Mouse (Mus musculus): ENCODE results near the gene Aipl1. TPM values are rescaled to one million over a fixed set of nuclear protein-coding genes. Genes with fewer than 3 reads are reported as not detected.
A peak's percentile ranks its signal among the peaks of the same experiment; 100 is the strongest.

Aipl1 gene
- polyA plus RNA-seq, 1 experiment from 2014 or later = 0.29 TPM

- DNase-seq (no peak), ATAC-seq (ENCODE audit: low FRiP score, low TSS enrichment) (no peak)
- Histone ChIP-seq H3K27ac (replicated peaks; ENCODE audit: low read depth, low read length) (no peak overlapping the region), H3K27me3 (ENCODE audit: control insufficient read depth, insufficient read depth, low read length) (no peaks in the 10 kb centered on the region), H3K9me3 (ENCODE audit: control insufficient read depth, low read length) (no peaks in the 10 kb centered on the region), H3K4me2 (ENCODE audit: low read length) (peak overlapping the region; percentile 94), H3K36me3 (ENCODE audit: control insufficient read depth, insufficient read depth, low read length) (no peaks in the 10 kb centered on the region), H3K4me3 (replicated peaks; ENCODE audit: low read depth, low read length) (peak overlapping the region; percentile 73), H3K9ac (replicated peaks; ENCODE audit: low read length) (peak overlapping the region; percentile 48), H3K4me1 (ENCODE audit: control insufficient read depth, insufficient read depth, low read length) (peaks cover 44% of the 10 kb centered on the region)
- WGBS = under 1% methylated on average over 14 of the region's 14 CpGs
Observed at GRCm38 (mm10) chr11:72042631-72043030, 5.3 kb upstream of the Aipl1 start.

- peak within 1 kb of the TSS; percentile 73 for H3K4me3 ChIP-seq (replicated peaks; ENCODE audit: low read depth, low read length)
- H3K9ac ChIP-seq (replicated peaks; ENCODE audit: low read length) = peak within 1 kb of the TSS; percentile 59
- H3K27me3 ChIP-seq (ENCODE audit: control insufficient read depth, insufficient read depth, low read length) = no peaks in the 10 kb centered on the region
- H3K9me3 ChIP-seq (ENCODE audit: control insufficient read depth, low read length) = no peaks in the 10 kb centered on the region
- no peaks in the 10 kb centered on the region for H3K36me3 ChIP-seq (ENCODE audit: control insufficient read depth, insufficient read depth, low read length)
- under 1% methylated on average over 52 of the region's 52 CpGs for WGBS
- ATAC-seq (ENCODE audit: low FRiP score, low TSS enrichment) (peak; percentile 92), DNase-seq (peak; percentile 95)
- H3K4me2 ChIP-seq (ENCODE audit: low read length) = peak within 1 kb of the TSS; percentile 94
- H3K27ac ChIP-seq (replicated peaks; ENCODE audit: low read depth, low read length) = peak within 1 kb of the TSS; percentile 62; the same call in 1 of the 2 replicates
- peaks cover 44% of the 10 kb centered on the region for H3K4me1 ChIP-seq (ENCODE audit: control insufficient read depth, insufficient read depth, low read length)
Observed at GRCm38 (mm10) chr11:72041768-72042607, 4.7 kb upstream of the Aipl1 start, which contains the start of gene Pimreg. TSS of gene Pimreg (plus strand) at chr11:72042032.

GRCm38 (mm10) chr11:72041290-72041767 is 4.0 kb upstream of the Aipl1 start:
- H3K9ac ChIP-seq (replicated peaks; ENCODE audit: low read length) = peak overlapping the region; percentile 59
- H3K4me2 ChIP-seq (ENCODE audit: low read length) = peak overlapping the region; percentile 94
- peak overlapping the region; percentile 73 for H3K4me3 ChIP-seq (replicated peaks; ENCODE audit: low read depth, low read length)
- H3K9me3 ChIP-seq (ENCODE audit: control insufficient read depth, low read length) = no peaks in the 10 kb centered on the region
- H3K4me1 ChIP-seq (ENCODE audit: control insufficient read depth, insufficient read depth, low read length) = peaks cover 44% of the 10 kb centered on the region
- no peaks in the 10 kb centered on the region for H3K27me3 ChIP-seq (ENCODE audit: control insufficient read depth, insufficient read depth, low read length)
- 0 out of 2 replicates have a peak overlapping the region, but pooled peaks have one; percentile 62 for H3K27ac ChIP-seq (replicated peaks; ENCODE audit: low read depth, low read length)
- ATAC-seq (ENCODE audit: low FRiP score, low TSS enrichment) (no peak), DNase-seq (no peak)
- H3K36me3 ChIP-seq (ENCODE audit: control insufficient read depth, insufficient read depth, low read length) = no peaks in the 10 kb centered on the region
- 14% methylated on average over 6 of the region's 6 CpGs for whole genome bisulfite sequencing

GRCm38 (mm10) chr11:72039599-72040386 is 2.5 kb upstream of the Aipl1 start:
- peak overlapping the region; percentile 38 for H3K4me2 ChIP-seq (ENCODE audit: low read length)
- WGBS = 14% methylated on average over 16 of the region's 16 CpGs
- ATAC-seq (ENCODE audit: low FRiP score, low TSS enrichment) = no peak

GRCm38 (mm10) chr11:72037996-72038395 is 687 bp upstream of the Aipl1 start:
- H3K27me3 ChIP-seq (ENCODE audit: control insufficient read depth, insufficient read depth, low read length) = no peaks in the 10 kb centered on the region
- H3K9ac ChIP-seq (replicated peaks; ENCODE audit: low read length) = 0 out of 2 replicates have a peak overlapping the region, but pooled peaks have one; percentile 3
- H3K27ac ChIP-seq (replicated peaks; ENCODE audit: low read depth, low read length) = no peak overlapping the region
- no peak for ATAC-seq (ENCODE audit: low FRiP score, low TSS enrichment)
- H3K4me1 ChIP-seq (ENCODE audit: control insufficient read depth, insufficient read depth, low read length) = peaks cover 30% of the 10 kb centered on the region
- no peak overlapping the region for H3K4me2 ChIP-seq (ENCODE audit: low read length)
- WGBS = 0% methylated on average over 4 of the region's 4 CpGs
- DNase-seq = peak; percentile 96
- H3K4me3 ChIP-seq (replicated peaks; ENCODE audit: low read depth, low read length) = no peak overlapping the region
- no peaks in the 10 kb centered on the region for H3K9me3 ChIP-seq (ENCODE audit: control insufficient read depth, low read length)
- H3K36me3 ChIP-seq (ENCODE audit: control insufficient read depth, insufficient read depth, low read length) = no peaks in the 10 kb centered on the region

More at GRCm38 (mm10) chr11:72039599-72040386, 2.5 kb upstream of the Aipl1 start:
- Histone ChIP-seq H3K27me3 (ENCODE audit: control insufficient read depth, insufficient read depth, low read length) (no peaks in the 10 kb centered on the region), H3K9ac (replicated peaks; ENCODE audit: low read length) (peak overlapping the region; percentile 40), H3K4me1 (ENCODE audit: control insufficient read depth, insufficient read depth, low read length) (peaks cover 44% of the 10 kb centered on the region), H3K36me3 (ENCODE audit: control insufficient read depth, insufficient read depth, low read length) (no peaks in the 10 kb centered on the region), H3K4me3 (replicated peaks; ENCODE audit: low read depth, low read length) (no peak overlapping the region), H3K27ac (replicated peaks; ENCODE audit: low read depth, low read length) (peak overlapping the region; percentile 60), H3K9me3 (ENCODE audit: control insufficient read depth, low read length) (no peaks in the 10 kb centered on the region)
- DNase-seq = peak; percentile 78

GRCm38 (mm10) chr11:72032589-72032988 is 4.7 kb downstream of the Aipl1 start:
- Histone ChIP-seq H3K36me3 (ENCODE audit: control insufficient read depth, insufficient read depth, low read length) (no peaks in the 10 kb centered on the region), H3K27ac (replicated peaks; ENCODE audit: low read depth, low read length) (no peak overlapping the region), H3K4me2 (ENCODE audit: low read length) (no peak overlapping the region), H3K9me3 (ENCODE audit: control insufficient read depth, low read length) (no peaks in the 10 kb centered on the region), H3K4me3 (replicated peaks; ENCODE audit: low read depth, low read length) (no peak overlapping the region), H3K4me1 (ENCODE audit: control insufficient read depth, insufficient read depth, low read length) (no peaks in the 10 kb centered on the region), H3K27me3 (ENCODE audit: control insufficient read depth, insufficient read depth, low read length) (peaks cover 6% of the 10 kb centered on the region; the same call in 1 of the 2 replicates), H3K9ac (replicated peaks; ENCODE audit: low read length) (no peak overlapping the region)
- ATAC-seq (ENCODE audit: low FRiP score, low TSS enrichment) (no peak), DNase-seq (no peak)
- WGBS = 88% methylated on average over 3 of the region's 3 CpGs

GRCm38 (mm10) chr11:72032091-72032490 is 5.2 kb downstream of the Aipl1 start:
- 77% methylated on average over 4 of the region's 4 CpGs for WGBS
- Histone ChIP-seq H3K9me3 (ENCODE audit: control insufficient read depth, low read length) (no peaks in the 10 kb centered on the region), H3K4me1 (ENCODE audit: control insufficient read depth, insufficient read depth, low read length) (no peaks in the 10 kb centered on the region), H3K4me2 (ENCODE audit: low read length) (no peak overlapping the region), H3K9ac (replicated peaks; ENCODE audit: low read length) (no peak overlapping the region), H3K27ac (replicated peaks; ENCODE audit: low read depth, low read length) (no peak overlapping the region), H3K4me3 (replicated peaks; ENCODE audit: low read depth, low read length) (no peak overlapping the region), H3K36me3 (ENCODE audit: control insufficient read depth, insufficient read depth, low read length) (no peaks in the 10 kb centered on the region), H3K27me3 (ENCODE audit: control insufficient read depth, insufficient read depth, low read length) (peaks cover 6% of the 10 kb centered on the region; the same call in 1 of the 2 replicates)
- DNase-seq (no peak), ATAC-seq (ENCODE audit: low FRiP score, low TSS enrichment) (no peak)

GRCm38 (mm10) chr11:72031353-72031752 is 6.0 kb downstream of the Aipl1 start:
- Histone ChIP-seq H3K9ac (replicated peaks; ENCODE audit: low read length) (no peak overlapping the region), H3K4me1 (ENCODE audit: control insufficient read depth, insufficient read depth, low read length) (no peaks in the 10 kb centered on the region), H3K9me3 (ENCODE audit: control insufficient read depth, low read length) (no peaks in the 10 kb centered on the region), H3K27me3 (ENCODE audit: control insufficient read depth, insufficient read depth, low read length) (peaks cover 6% of the 10 kb centered on the region; the same call in 1 of the 2 replicates), H3K4me2 (ENCODE audit: low read length) (no peak overlapping the region), H3K36me3 (ENCODE audit: control insufficient read depth, insufficient read depth, low read length) (no peaks in the 10 kb centered on the region), H3K4me3 (replicated peaks; ENCODE audit: low read depth, low read length) (no peak overlapping the region), H3K27ac (replicated peaks; ENCODE audit: low read depth, low read length) (no peak overlapping the region)
- WGBS = 93% methylated on average over 7 of the region's 7 CpGs
- DNase-seq = no peak
- no peak for ATAC-seq (ENCODE audit: low FRiP score, low TSS enrichment)

Measured in midbrain, embryonic 14.5 days (tissue).